Mouse (Mus musculus) left cerebral cortex, adult 2 months (tissue): ENCODE data around the gene Pdyn. TPM values are rescaled to one million over a fixed set of nuclear protein-coding genes. Genes with fewer than 3 reads are reported as not detected.

Source experiments
- DNase-seq, 2 experiments: peaks; one replicate each; pipeline ENCODE4 v3.0.0; 2021 to 2022; ENCODE audit warnings: low spot score in 2 of 2, mixed read lengths in 1 of 2; ENCODE audit errors: extremely low spot score in 1 of 2
- H3K27ac ChIP-seq: fragments of 200-600 bp; 2 replicates; pipeline ENCODE4 v1.8.1; 2022
- H3K4me3 ChIP-seq: fragments of 200-600 bp; 2 replicates; pipeline ENCODE4 v1.8.1; 2022
- CTCF ChIP-seq: fragments of 200-600 bp; IDR thresholded peaks from 2 replicates; pipeline ENCODE4 v1.8.1; 2022; ENCODE audit warnings: antibody characterized with exemption, mild to moderate bottlenecking, moderate library complexity
- intact Hi-C: fragments of 180-260 bp; cut with DNase I; formaldehyde crosslinking; loops from one replicate; pipeline ENCODE4 v1.15.1; 2025
- total RNA-seq, 2 experiments: library from RNA; stranded (reverse); gene quantifications; 2 replicates each; pipeline ENCODE4 v1.2.3; 2021

The Pdyn gene
- total RNA-seq, 2 experiments from 2014 or later, result 29.6 to 33.9 TPM

DNA sequence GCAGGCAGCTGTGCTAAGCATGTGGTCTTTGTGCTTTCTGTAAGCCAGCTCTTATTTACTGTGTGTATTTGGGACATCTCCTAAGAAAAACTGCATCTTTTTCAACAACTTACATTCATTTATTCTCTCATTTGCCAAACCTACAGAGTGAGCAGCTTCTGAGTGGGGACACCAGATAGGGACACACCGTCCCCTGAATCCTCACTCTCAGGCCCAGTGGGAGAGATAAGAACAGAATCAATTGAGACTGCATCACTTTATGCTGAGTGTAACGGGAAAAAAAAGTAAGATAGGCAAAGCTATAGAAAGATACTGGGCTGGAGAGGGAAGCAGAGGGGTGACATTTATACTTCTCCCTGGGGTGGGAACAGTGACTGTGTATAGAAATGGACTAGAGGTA lies 46.0 kb downstream of the Pdyn start:
- intact Hi-C loops, result no loop called here

DNA sequence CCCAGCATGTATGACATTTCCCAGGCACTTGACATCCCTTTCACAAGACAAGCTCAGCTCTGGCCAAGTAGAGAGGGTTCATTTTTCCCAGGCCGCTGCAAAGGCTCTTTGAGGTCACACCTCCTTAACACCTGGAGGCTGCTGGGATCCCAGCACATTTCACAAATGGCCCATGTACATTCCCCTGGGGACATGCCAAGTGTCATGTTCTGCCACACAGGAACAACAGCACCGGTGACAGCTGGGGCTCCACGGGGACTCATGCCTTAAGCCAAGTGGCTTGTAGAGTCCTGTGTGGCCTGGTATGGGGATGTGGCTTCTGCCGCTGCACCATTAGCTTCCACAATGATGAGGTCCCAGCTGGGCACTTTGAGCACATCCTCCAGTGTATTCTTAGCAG lies 47.0 kb downstream of the Pdyn start:
- TF ChIP-seq CTCF, result no peak
- Histone ChIP-seq H3K4me3 (no peak overlapping the region), H3K27ac (no peak overlapping the region)
- intact Hi-C loops, result no loop called here
- DNase-seq, result no peak

More for the DNA sequence above, 46.0 kb downstream of the Pdyn start:
- Histone ChIP-seq H3K27ac (no peak overlapping the region), H3K4me3 (no peak overlapping the region)
- no peak for DNase-seq
- TF ChIP-seq CTCF, result no peak

Other genes with a start within 250 kb of the Pdyn start
- gene F830045P16Rik, start 163.2 kb downstream of the Pdyn start, total RNA-seq, result 1 to 10 TPM in 1 of 2 experiments, under 1 TPM in 1; 0.47 to 1.3 TPM
- gene Sirpa, start 107.0 kb downstream of the Pdyn start, total RNA-seq, result 100 to 1,000 TPM; 375 to 384 TPM
- gene Stk35, start 100.7 kb upstream of the Pdyn start, total RNA-seq, result 10 to 100 TPM; 33.5 to 37.1 TPM